Mouse (Mus musculus) hindbrain, embryonic 11.5 days (tissue): ENCODE results near the gene F5. TPM values are rescaled to one million over a fixed set of nuclear protein-coding genes. Genes with fewer than 3 reads are reported as not detected.

Experiments used
- ATAC-seq: fragments of 200-750 bp; cut with Nextera tagmentation; 2 replicates; pipeline ENCODE4 v1.8.0; 2017; ENCODE audit warnings: mild to moderate bottlenecking, moderate TSS enrichment, moderate library complexity; ENCODE audit not compliant: low FRiP score
- DNase-seq: peaks from one replicate; pipeline ENCODE4 v3.0.0-alpha.2; 2015; ENCODE audit warnings: low spot score
- H3K27ac ChIP-seq: fragments of 300-500 bp; sonication (generic); 2 replicates; pipeline ENCODE4 v1.5.1; 2014; ENCODE audit warnings: mild to moderate bottlenecking, low read depth, low read length
- H3K27me3 ChIP-seq: fragments of 300-500 bp; sonication (generic); 2 replicates; pipeline ENCODE4 v1.6.1; 2014; ENCODE audit warnings: mild to moderate bottlenecking, low read length, moderate library complexity, mixed read lengths; ENCODE audit not compliant: control insufficient read depth, insufficient read depth
- H3K36me3 ChIP-seq: fragments of 300-500 bp; sonication (generic); 2 replicates; pipeline ENCODE4 v1.6.1; 2014; ENCODE audit warnings: mild to moderate bottlenecking, low read length, moderate library complexity, mixed read lengths; ENCODE audit not compliant: control insufficient read depth, insufficient read depth
- H3K4me1 ChIP-seq: fragments of 300-500 bp; sonication (generic); replicated peaks from 2 replicates; pipeline ENCODE4 v1.6.1; 2014; ENCODE audit warnings: low read length, mixed read lengths; ENCODE audit not compliant: control insufficient read depth, insufficient read depth
- H3K4me2 ChIP-seq: fragments of 300-500 bp; sonication (generic); replicated peaks from 2 replicates; pipeline ENCODE4 v1.6.1; 2014; ENCODE audit warnings: mild to moderate bottlenecking, low read depth, low read length
- H3K4me3 ChIP-seq: fragments of 300-500 bp; sonication (generic); 2 replicates; pipeline ENCODE4 v1.5.1; 2014; ENCODE audit warnings: low read depth, low read length
- H3K9ac ChIP-seq: fragments of 300-500 bp; sonication (generic); 2 replicates; pipeline ENCODE4 v1.6.1; 2014; ENCODE audit warnings: low read depth, low read length
- H3K9me3 ChIP-seq: fragments of 300-500 bp; sonication (generic); 2 replicates; pipeline ENCODE4 v1.6.1; 2016; ENCODE audit warnings: low read length; ENCODE audit not compliant: control insufficient read depth
- WGBS: fragments of 180-500 bp; shearing (Covaris S2); extraction: QIAGEN DNeasy Blood & Tissue Kit; methylation state at CpG from one replicate; pipeline ENCODE4 v1.1.7; 2014; 5-methylcytosine and 5-hydroxymethylcytosine counted together
- polyA plus RNA-seq: library from polyadenylated mRNA; unstranded; fragments of >200 nt; fragmentation: Nextera tagmentation; extraction: Ambion mirVana; gene quantifications from 2 replicates; pipeline ENCODE4 v1.2.1, GENCODE M21; 2014

Gene F5
- polyA plus RNA-seq, 1 experiment from 2014 or later: 0.28 TPM

DNA sequence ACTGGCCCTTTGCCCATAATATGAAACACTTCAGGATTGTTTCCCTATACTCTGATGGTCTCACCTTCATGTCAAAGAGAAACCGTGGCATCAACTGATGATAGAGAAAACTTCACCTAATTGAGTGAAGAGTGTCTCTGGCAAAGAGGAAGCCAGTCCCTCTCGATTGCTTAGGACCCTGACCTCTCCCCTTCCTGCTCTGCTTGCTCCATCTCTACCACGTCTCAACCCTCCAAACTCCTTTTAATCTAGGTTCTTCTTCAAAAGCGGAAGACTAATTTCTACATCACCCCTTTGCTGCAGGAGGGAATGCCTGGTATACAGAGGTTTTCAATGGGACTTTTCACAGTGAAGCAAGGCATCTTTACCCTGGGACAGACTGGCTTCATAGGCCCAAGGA lies 21.5 kb downstream of the F5 start:
- no peaks in the 10 kb centered on the region for H3K36me3 ChIP-seq
- no peak overlapping the region for H3K4me2 ChIP-seq
- WGBS: 85% methylated on average over 4 of the region's 4 CpGs
- H3K4me1 ChIP-seq: no peaks in the 10 kb centered on the region
- DNase-seq (no peak), ATAC-seq (no peak)
- no peaks in the 10 kb centered on the region for H3K27me3 ChIP-seq
- no peak overlapping the region for H3K27ac ChIP-seq
- H3K9me3 ChIP-seq: no peaks in the 10 kb centered on the region
- H3K9ac ChIP-seq: no peak overlapping the region
- no peak overlapping the region for H3K4me3 ChIP-seq

DNA sequence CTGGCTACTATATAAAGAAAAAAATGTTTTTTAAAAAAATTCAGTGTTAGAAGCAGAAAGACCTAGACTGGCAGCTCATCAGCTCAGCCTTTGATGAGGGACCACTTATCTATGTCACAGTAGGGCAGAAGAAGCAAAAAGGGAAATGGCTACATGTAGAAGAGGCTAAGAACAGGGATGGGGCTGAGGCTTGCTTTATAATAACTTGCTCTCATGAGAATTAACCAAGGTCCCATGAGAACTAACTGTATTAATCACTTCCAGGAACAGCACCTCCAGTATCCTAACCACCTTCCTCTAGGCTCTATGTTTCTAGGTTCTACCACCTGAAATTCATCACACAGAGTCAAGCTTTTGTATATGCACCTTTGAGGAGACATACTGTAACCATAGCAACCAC lies 25.2 kb downstream of the F5 start:
- Histone ChIP-seq H3K9ac (no peak overlapping the region), H3K9me3 (no peaks in the 10 kb centered on the region), H3K36me3 (no peaks in the 10 kb centered on the region), H3K27me3 (no peaks in the 10 kb centered on the region), H3K4me1 (no peaks in the 10 kb centered on the region), H3K4me3 (no peak overlapping the region), H3K27ac (no peak overlapping the region), H3K4me2 (no peak overlapping the region)
- no peak for ATAC-seq
- no peak for DNase-seq

DNA sequence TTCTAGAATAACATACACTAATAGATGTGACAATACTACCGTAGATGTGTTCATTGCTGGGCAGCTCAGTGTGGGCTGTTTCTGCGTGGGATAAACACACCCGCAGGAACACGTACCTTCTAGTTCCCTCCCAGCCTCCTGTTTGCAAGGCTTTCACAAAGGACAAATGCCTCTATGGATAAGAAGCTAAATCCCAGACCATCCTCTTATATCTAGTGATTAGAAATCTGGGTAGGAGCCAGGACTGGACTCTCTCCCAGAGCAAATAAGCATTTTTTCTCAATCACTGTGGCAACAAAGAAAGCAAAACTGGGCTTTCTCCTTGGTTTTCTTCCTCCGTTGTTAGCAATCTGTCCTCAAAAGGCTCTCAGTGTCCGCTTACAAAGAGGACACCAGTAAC lies 26.8 kb downstream of the F5 start:
- WGBS: 87% methylated on average over 6 of the region's 6 CpGs

DNA sequence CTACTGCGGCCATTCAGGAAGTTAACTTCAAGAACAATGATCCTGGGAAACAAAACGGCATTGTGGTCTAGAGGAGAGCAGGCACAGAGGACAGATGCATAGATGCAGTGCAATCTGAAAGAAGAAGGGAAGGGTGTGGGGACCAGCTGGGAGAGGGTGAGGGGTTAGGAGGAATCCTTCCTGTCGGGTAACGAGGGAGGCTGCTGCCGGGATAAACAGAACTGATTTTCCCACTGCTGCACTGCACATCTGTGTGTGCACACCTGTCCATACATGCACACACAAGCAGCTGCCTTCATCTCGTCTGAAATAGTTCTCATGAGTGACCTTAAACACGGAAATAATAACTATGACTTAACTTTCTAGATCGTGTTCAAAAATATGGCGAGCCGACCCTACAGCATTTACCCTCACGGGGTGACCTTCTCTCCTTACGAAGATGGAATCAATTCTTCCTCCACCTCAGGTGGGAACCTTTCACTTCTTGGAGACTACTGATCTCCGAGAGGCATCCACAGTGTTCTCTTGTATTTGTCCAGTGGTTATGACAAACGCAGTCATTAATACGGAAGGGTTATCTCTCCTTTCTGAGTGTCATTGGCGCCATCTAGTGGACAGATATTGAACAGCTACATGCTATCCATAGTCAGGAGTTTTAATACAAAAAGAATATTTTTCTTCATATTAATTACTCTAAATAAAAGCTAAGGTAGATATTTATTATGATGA lies 32.7 kb downstream of the F5 start:
- no peaks in the 10 kb centered on the region for H3K9me3 ChIP-seq
- peak; percentile 82 for DNase-seq
- H3K4me3 ChIP-seq: no peak overlapping the region
- ATAC-seq: peak; percentile 75
- no peaks in the 10 kb centered on the region for H3K36me3 ChIP-seq
- no peak overlapping the region for H3K27ac ChIP-seq
- no peaks in the 10 kb centered on the region for H3K27me3 ChIP-seq
- H3K4me2 ChIP-seq: no peak overlapping the region
- 45% methylated on average over 16 of the region's 16 CpGs for whole genome bisulfite sequencing
- no peaks in the 10 kb centered on the region for H3K4me1 ChIP-seq
- H3K9ac ChIP-seq: no peak overlapping the region

More for the DNA sequence above, 26.8 kb downstream of the F5 start:
- H3K4me1 ChIP-seq: no peaks in the 10 kb centered on the region
- H3K9me3 ChIP-seq: no peaks in the 10 kb centered on the region
- H3K9ac ChIP-seq: no peak overlapping the region
- DNase-seq (no peak), ATAC-seq (no peak)
- H3K4me2 ChIP-seq: no peak overlapping the region
- no peaks in the 10 kb centered on the region for H3K36me3 ChIP-seq
- no peak overlapping the region for H3K4me3 ChIP-seq
- H3K27ac ChIP-seq: no peak overlapping the region
- no peaks in the 10 kb centered on the region for H3K27me3 ChIP-seq

DNA sequence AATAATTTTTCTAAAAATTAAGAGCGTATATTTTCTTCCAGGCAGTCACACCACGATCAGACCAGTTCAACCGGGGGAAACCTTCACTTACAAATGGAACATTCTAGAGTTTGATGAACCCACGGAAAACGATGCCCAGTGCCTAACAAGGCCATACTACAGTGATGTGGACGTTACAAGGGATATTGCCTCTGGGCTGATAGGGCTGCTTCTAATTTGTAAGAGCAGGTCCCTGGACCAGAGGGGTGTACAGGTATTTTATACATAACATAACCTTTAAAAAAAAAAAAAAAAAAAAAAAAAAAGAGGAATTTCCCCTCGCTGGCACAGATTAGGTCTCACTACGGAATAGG lies 33.2 kb downstream of the F5 start:
- H3K4me1 ChIP-seq: no peaks in the 10 kb centered on the region
- 54% methylated on average over 8 of the region's 8 CpGs for WGBS
- H3K27ac ChIP-seq: no peak overlapping the region
- H3K9me3 ChIP-seq: no peaks in the 10 kb centered on the region
- H3K9ac ChIP-seq: no peak overlapping the region
- no peak for DNase-seq
- H3K4me3 ChIP-seq: no peak overlapping the region
- H3K36me3 ChIP-seq: no peaks in the 10 kb centered on the region
- no peaks in the 10 kb centered on the region for H3K27me3 ChIP-seq
- ATAC-seq: peak; percentile 11; the same call in 1 of the 2 replicates
- H3K4me2 ChIP-seq: no peak overlapping the region

DNA sequence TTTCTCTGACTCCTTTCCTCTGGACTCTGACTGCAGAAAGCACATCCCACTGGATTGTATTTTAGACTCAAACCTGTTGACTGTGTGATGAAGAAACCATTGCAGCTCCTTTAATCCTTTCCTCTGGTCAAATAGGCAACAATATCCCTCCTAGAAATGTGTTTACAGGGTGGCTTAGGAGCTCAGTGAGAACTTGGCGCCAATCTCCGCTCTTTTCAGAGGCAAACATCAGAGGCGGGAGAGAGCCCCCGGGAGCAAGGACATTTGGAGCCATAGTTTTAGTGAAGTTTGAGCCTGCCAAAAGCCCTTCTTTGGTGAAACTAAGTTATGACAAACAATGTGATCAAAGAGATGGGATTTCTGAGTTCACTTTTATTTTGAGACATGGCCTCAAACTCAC lies 33.7 kb downstream of the F5 start:
- Histone ChIP-seq H3K9me3 (no peaks in the 10 kb centered on the region), H3K27me3 (no peaks in the 10 kb centered on the region), H3K4me1 (no peaks in the 10 kb centered on the region), H3K27ac (no peak overlapping the region), H3K36me3 (no peaks in the 10 kb centered on the region), H3K4me3 (no peak overlapping the region), H3K4me2 (no peak overlapping the region), H3K9ac (no peak overlapping the region)
- DNase-seq (no peak), ATAC-seq (no peak)
- WGBS: 76% methylated on average over 4 of the region's 4 CpGs

DNA sequence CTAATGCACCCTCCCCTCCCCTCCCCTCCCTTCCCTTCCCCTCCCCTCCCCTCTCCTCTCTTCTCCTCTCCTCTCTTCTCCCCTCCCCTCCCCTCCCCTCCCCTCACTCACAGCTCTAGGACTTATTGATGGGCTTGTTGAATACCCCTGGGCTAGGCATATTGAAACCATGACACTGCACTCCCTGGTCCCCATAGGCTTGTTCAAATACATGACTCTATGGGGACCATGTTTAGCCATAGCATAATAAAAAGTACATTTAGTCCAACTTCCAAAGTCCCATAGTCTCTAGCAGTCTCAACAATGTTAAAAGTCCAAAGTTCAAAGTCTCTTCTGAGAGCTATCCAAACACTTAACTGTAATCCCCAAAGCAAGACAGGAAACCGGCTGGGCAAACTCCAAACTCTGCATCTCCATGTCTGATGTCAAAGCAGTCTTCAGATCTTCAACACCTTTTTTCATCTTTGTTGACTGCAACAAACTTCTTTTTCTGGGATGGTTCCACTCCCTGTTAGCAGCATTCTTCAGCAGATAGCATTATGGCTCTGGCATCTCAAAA lies 35.4 kb downstream of the F5 start:
- Histone ChIP-seq H3K36me3 (no peaks in the 10 kb centered on the region), H3K27ac (no peak overlapping the region), H3K9me3 (no peaks in the 10 kb centered on the region), H3K4me1 (no peaks in the 10 kb centered on the region), H3K4me2 (no peak overlapping the region), H3K9ac (no peak overlapping the region), H3K4me3 (no peak overlapping the region), H3K27me3 (no peaks in the 10 kb centered on the region)
- no peak for DNase-seq
- ATAC-seq: no peak
- 88% methylated on average over 1 of the region's 1 CpGs for WGBS

DNA sequence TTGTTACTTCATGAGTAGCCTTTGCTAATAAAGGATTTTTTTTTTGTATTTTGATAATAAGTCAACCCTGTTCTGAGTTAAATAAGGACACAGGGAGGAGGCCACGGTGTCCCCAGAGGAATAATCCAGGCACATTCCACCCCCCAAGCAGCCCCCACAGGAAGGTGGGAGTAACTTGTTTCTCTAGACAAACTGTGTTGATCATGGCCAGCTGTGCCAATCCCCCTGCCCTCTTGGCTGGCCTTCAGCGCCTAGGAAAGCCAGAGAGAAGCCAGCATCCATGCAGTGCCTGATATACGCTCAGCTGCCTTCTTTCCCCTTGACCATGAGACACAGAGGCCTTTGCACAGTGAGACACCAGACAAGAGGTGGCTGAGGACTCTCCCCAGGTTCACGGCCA lies 47.9 kb downstream of the F5 start:
- H3K4me2 ChIP-seq: no peak overlapping the region
- no peak overlapping the region for H3K9ac ChIP-seq
- no peak overlapping the region for H3K27ac ChIP-seq
- WGBS: 88% methylated on average over 4 of the region's 4 CpGs
- no peak overlapping the region for H3K4me3 ChIP-seq
- H3K36me3 ChIP-seq: no peaks in the 10 kb centered on the region
- ATAC-seq: no peak
- no peak for DNase-seq
- no peaks in the 10 kb centered on the region for H3K9me3 ChIP-seq
- H3K27me3 ChIP-seq: no peaks in the 10 kb centered on the region
- H3K4me1 ChIP-seq: no peaks in the 10 kb centered on the region

DNA sequence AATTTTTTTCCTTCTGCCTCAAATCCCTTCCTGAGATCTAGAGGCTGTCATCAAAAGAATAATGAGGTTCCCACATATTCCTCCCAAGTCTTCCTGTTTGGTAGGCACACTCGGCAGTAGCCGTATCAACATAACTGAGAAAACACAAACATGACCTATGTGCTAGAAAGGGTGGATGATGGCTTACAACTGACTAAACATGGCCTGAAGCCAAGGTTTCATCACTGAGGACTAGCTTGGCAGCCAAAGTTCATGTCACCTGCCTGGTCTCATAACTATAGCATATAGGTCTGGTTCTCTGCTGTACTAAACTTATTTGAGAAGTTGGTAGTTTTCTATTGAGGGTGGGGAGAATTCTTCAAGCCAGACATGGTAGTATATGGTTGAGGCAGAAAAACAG lies 56.8 kb downstream of the F5 start:
- Histone ChIP-seq H3K4me1 (no peaks in the 10 kb centered on the region), H3K4me3 (no peak overlapping the region), H3K27ac (no peak overlapping the region), H3K36me3 (no peaks in the 10 kb centered on the region), H3K4me2 (no peak overlapping the region), H3K27me3 (no peaks in the 10 kb centered on the region), H3K9ac (no peak overlapping the region), H3K9me3 (no peaks in the 10 kb centered on the region)
- 80% methylated on average over 2 of the region's 2 CpGs for WGBS
- no peak for ATAC-seq
- DNase-seq: no peak
